Mouse (Mus musculus): Measurements from ENCODE around the gene Fmn2. TPM values are rescaled to one million over a fixed set of nuclear protein-coding genes. Genes with fewer than 3 reads are reported as not detected.

The Fmn2 gene
- total and polyA plus RNA-seq, 2 experiments from 2014 or later: 5.9 to 21.3 TPM

- Histone ChIP-seq H3K4me2 (ENCODE audit: low read depth) (no peak overlapping the region), H3K9ac (no peak overlapping the region), H3K27ac (ENCODE audit: low read depth, low read length) (no peak overlapping the region), H3K27me3 (ENCODE audit: insufficient read depth, low read length) (no peaks in the 10 kb centered on the region), H3K36me3 (ENCODE audit: insufficient read depth) (no peaks in the 10 kb centered on the region), H3K4me3 (ENCODE audit: low read depth, low read length) (no peak overlapping the region), H3K4me1 (ENCODE audit: insufficient read depth) (no peaks in the 10 kb centered on the region), H3K9me3 (ENCODE audit: low read length) (no peaks in the 10 kb centered on the region)
- DNase-seq (no peak), ATAC-seq (no peak)
- WGBS: 52% methylated on average over 1 of the region's 1 CpGs
- TF ChIP-seq CTCF (IDR thresholded peaks at IDR 0.05; ENCODE audit: low read depth): no peak
Observed at GRCm38 (mm10) chr1:174630074-174630473, 128.4 kb downstream of the Fmn2 start.

DNA sequence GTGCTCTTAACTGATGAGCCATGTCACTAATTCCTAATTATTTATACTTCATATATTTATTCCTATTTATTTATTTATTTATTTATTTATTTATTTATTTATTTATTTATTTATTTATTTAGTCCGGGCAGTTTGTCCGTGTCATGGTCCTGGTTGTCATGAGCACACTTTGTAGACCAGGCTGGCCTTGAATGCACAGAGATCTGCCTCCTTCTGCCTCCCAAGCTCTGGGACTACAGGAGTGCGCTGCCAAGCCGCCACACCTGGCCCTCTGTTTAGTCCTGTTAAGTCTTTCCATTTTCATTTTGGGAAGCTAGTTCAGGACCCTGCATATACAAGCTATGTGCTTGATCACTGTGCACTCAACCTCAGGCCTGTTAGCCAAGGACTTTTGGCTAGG, 134.7 kb downstream of the Fmn2 start:
- Histone ChIP-seq H3K4me3 (ENCODE audit: low read depth, low read length) (no peak overlapping the region), H3K36me3 (ENCODE audit: insufficient read depth) (no peaks in the 10 kb centered on the region), H3K9ac (no peak overlapping the region), H3K27ac (ENCODE audit: low read depth, low read length) (no peak overlapping the region), H3K4me1 (ENCODE audit: insufficient read depth) (no peaks in the 10 kb centered on the region), H3K9me3 (ENCODE audit: low read length) (no peaks in the 10 kb centered on the region), H3K4me2 (ENCODE audit: low read depth) (no peak overlapping the region), H3K27me3 (ENCODE audit: insufficient read depth, low read length) (no peaks in the 10 kb centered on the region)
- DNase-seq (no peak), ATAC-seq (no peak)
- WGBS: 98% methylated on average over 4 of the region's 4 CpGs
- TF ChIP-seq CTCF (IDR thresholded peaks at IDR 0.05; ENCODE audit: low read depth): no peak

- Histone ChIP-seq H3K4me2 (ENCODE audit: low read depth) (no peak overlapping the region), H3K4me1 (ENCODE audit: insufficient read depth) (no peaks in the 10 kb centered on the region), H3K27me3 (ENCODE audit: insufficient read depth, low read length) (no peaks in the 10 kb centered on the region), H3K9ac (no peak overlapping the region), H3K27ac (ENCODE audit: low read depth, low read length) (no peak overlapping the region), H3K9me3 (ENCODE audit: low read length) (no peaks in the 10 kb centered on the region), H3K36me3 (ENCODE audit: insufficient read depth) (no peaks in the 10 kb centered on the region), H3K4me3 (ENCODE audit: low read depth, low read length) (no peak overlapping the region)
- no peak for DNase-seq
- WGBS: 29% methylated on average over 6 of the region's 6 CpGs
- ATAC-seq: peak; percentile 29; the same call in 1 of the 2 replicates
- no peak for TF ChIP-seq CTCF (IDR thresholded peaks at IDR 0.05; ENCODE audit: low read depth)
Observed at GRCm38 (mm10) chr1:174637564-174638085, 136.0 kb downstream of the Fmn2 start.

GRCm38 (mm10) chr1:174640901-174641300, 139.3 kb downstream of the Fmn2 start:
- DNase-seq (no peak), ATAC-seq (no peak)
- Histone ChIP-seq H3K9me3 (ENCODE audit: low read length) (no peaks in the 10 kb centered on the region), H3K4me2 (ENCODE audit: low read depth) (no peak overlapping the region), H3K36me3 (ENCODE audit: insufficient read depth) (no peaks in the 10 kb centered on the region), H3K27me3 (ENCODE audit: insufficient read depth, low read length) (no peaks in the 10 kb centered on the region), H3K4me3 (ENCODE audit: low read depth, low read length) (no peak overlapping the region), H3K9ac (no peak overlapping the region), H3K27ac (ENCODE audit: low read depth, low read length) (no peak overlapping the region), H3K4me1 (ENCODE audit: insufficient read depth) (no peaks in the 10 kb centered on the region)
- no peak for TF ChIP-seq CTCF (IDR thresholded peaks at IDR 0.05; ENCODE audit: low read depth)
- 94% methylated on average over 1 of the region's 1 CpGs for WGBS

DNA sequence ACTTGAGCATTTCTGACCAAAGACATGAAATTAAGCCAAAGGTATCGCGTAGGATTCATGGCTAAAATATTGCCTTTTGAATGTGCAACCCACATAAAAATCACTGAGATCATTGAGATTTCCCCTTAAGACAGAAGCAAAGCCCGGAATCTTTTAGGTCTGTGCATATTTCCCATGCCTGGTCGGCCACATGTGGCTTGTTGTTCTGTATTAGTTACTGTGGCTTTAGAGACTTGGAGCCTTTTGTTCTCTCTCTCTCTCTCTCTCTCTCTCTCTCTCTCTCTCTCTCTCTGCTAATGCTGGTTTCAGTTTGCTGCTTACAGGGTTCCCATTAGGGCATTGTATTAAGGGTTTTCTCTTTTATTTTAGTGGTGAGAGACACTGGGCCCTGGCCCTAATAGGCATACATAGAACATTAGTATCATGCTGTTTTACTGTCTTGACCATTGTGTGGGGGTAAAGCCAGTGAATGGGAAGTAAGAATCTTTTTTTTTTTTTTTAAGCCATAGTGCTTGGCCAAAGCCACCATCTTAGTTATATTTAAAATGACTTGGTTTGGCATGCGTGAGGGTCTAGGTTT, 141.9 kb downstream of the Fmn2 start:
- H3K4me1 ChIP-seq (ENCODE audit: insufficient read depth): no peaks in the 10 kb centered on the region
- H3K36me3 ChIP-seq (ENCODE audit: insufficient read depth): no peaks in the 10 kb centered on the region
- WGBS: 55% methylated on average over 5 of the region's 5 CpGs

DNA sequence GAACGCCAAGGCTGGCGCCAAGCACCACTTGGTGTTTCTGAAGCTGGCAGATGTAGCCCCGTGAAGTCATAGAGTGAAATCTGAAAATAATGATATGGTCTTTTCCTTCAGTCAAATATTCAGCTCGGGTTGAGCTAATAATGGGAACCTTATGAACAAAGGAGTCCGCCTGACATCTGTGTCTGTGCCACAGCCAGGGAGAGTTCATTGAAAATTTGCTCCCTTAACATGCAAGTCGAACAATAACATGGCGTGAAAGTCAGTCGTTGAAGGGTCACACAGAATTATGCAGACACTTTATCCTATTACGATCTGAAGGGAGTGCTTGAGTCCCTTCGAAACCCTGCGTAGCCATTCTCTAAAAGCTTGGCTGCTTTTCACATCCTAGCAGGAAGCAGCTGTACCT, 147.8 kb downstream of the Fmn2 start:
- Histone ChIP-seq H3K9me3 (ENCODE audit: low read length) (no peaks in the 10 kb centered on the region), H3K4me2 (ENCODE audit: low read depth) (no peak overlapping the region), H3K4me1 (ENCODE audit: insufficient read depth) (no peaks in the 10 kb centered on the region), H3K27ac (ENCODE audit: low read depth, low read length) (no peak overlapping the region), H3K4me3 (ENCODE audit: low read depth, low read length) (no peak overlapping the region), H3K27me3 (ENCODE audit: insufficient read depth, low read length) (no peaks in the 10 kb centered on the region), H3K9ac (no peak overlapping the region), H3K36me3 (ENCODE audit: insufficient read depth) (no peaks in the 10 kb centered on the region)
- ATAC-seq (peak; percentile 36; the same call in 1 of the 2 replicates), DNase-seq (no peak)
- no peak for TF ChIP-seq CTCF (IDR thresholded peaks at IDR 0.05; ENCODE audit: low read depth)
- WGBS: 56% methylated on average over 11 of the region's 11 CpGs

More for the DNA sequence above, 141.9 kb downstream of the Fmn2 start:
- no peak overlapping the region for H3K4me2 ChIP-seq (ENCODE audit: low read depth)
- H3K27me3 ChIP-seq (ENCODE audit: insufficient read depth, low read length): no peaks in the 10 kb centered on the region
- ATAC-seq (no peak), DNase-seq (no peak)
- no peak overlapping the region for H3K4me3 ChIP-seq (ENCODE audit: low read depth, low read length)
- H3K9ac ChIP-seq: no peak overlapping the region
- no peak overlapping the region for H3K27ac ChIP-seq (ENCODE audit: low read depth, low read length)
- H3K9me3 ChIP-seq (ENCODE audit: low read length): no peaks in the 10 kb centered on the region
- no peak for TF ChIP-seq CTCF (IDR thresholded peaks at IDR 0.05; ENCODE audit: low read depth)

- Histone ChIP-seq H3K9ac (no peak overlapping the region), H3K9me3 (ENCODE audit: low read length) (no peaks in the 10 kb centered on the region), H3K4me3 (ENCODE audit: low read depth, low read length) (no peak overlapping the region), H3K27ac (ENCODE audit: low read depth, low read length) (no peak overlapping the region), H3K4me1 (ENCODE audit: insufficient read depth) (no peaks in the 10 kb centered on the region), H3K27me3 (ENCODE audit: insufficient read depth, low read length) (no peaks in the 10 kb centered on the region), H3K36me3 (ENCODE audit: insufficient read depth) (no peaks in the 10 kb centered on the region), H3K4me2 (ENCODE audit: low read depth) (no peak overlapping the region)
- DNase-seq: no peak
- 55% methylated on average over 5 of the region's 5 CpGs for WGBS
- no peak for TF ChIP-seq CTCF (IDR thresholded peaks at IDR 0.05; ENCODE audit: low read depth)
- ATAC-seq: no peak
Observed at GRCm38 (mm10) chr1:174654565-174654964, 152.9 kb downstream of the Fmn2 start.

All from forebrain, postnatal 0 days (tissue).